Mouse (Mus musculus): ENCODE measurements at regions not wholly inside any gene's neighbourhood (a gene's known extent, or its start where the extent isn't known, plus 50 kb on each side); places are given as distances from the start of the nearest gene placed in this dataset.
A peak's percentile ranks its signal among the peaks of the same experiment; 100 is the strongest.
"Not testable (repeated sequence)": the region's sequence is repeated elsewhere in the genome, so short reads cannot be mapped to it uniquely, and the experiment has no call there.

- DNase-seq (ENCODE audit: low spot score in 2 of 2) = no peak
Observed at GRCm38 (mm10) chr2:107869304-107869958, 579.0 kb downstream of the Kcna4 start.

- no peak for DNase-seq (ENCODE audit: low spot score in 2 of 2)
Observed at GRCm38 (mm10) chr2:107879663-107880062, 589.2 kb downstream of the Kcna4 start.

GRCm38 (mm10) chr2:107886063-107886762, 595.8 kb downstream of the Kcna4 start:
- no peak for DNase-seq (ENCODE audit: low spot score in 2 of 2)

GRCm38 (mm10) chr2:107888245-107888644, 597.8 kb downstream of the Kcna4 start:
- DNase-seq (ENCODE audit: low spot score in 2 of 2) = no peak

GRCm38 (mm10) chr2:107925116-107925515, 634.7 kb downstream of the Kcna4 start:
- no peak for DNase-seq (ENCODE audit: low spot score in 2 of 2)

GRCm38 (mm10) chr2:107926606-107927005, 636.2 kb downstream of the Kcna4 start:
- no peak for DNase-seq (ENCODE audit: low spot score in 2 of 2)

- no peak for DNase-seq (ENCODE audit: low spot score in 2 of 2)
Observed at GRCm38 (mm10) chr2:107935336-107935735, 644.9 kb downstream of the Kcna4 start.

GRCm38 (mm10) chr2:107935775-107936174, 645.3 kb downstream of the Kcna4 start:
- DNase-seq (ENCODE audit: low spot score in 2 of 2) = no peak

GRCm38 (mm10) chr2:107941374-107941773, 650.9 kb downstream of the Kcna4 start:
- DNase-seq (ENCODE audit: low spot score in 2 of 2) = no peak

GRCm38 (mm10) chr2:107945837-107946451, 655.5 kb downstream of the Kcna4 start:
- peak in 1 of 2 experiments; percentile 9 for DNase-seq (ENCODE audit: low spot score in 2 of 2)

- DNase-seq (ENCODE audit: low spot score in 2 of 2) = not testable (repeated sequence)
Observed at GRCm38 (mm10) chr2:107955608-107956127, 665.2 kb downstream of the Kcna4 start.

GRCm38 (mm10) chr2:107963921-107964320, 673.5 kb downstream of the Kcna4 start:
- not testable (repeated sequence) for DNase-seq (ENCODE audit: low spot score in 2 of 2)

GRCm38 (mm10) chr2:107964841-107965240, 674.4 kb downstream of the Kcna4 start:
- no peak for DNase-seq (ENCODE audit: low spot score in 2 of 2)

GRCm38 (mm10) chr2:107965336-107966306, 675.2 kb downstream of the Kcna4 start:
- no peak for DNase-seq (ENCODE audit: low spot score in 2 of 2)

- no peak for DNase-seq (ENCODE audit: low spot score in 2 of 2)
Observed at GRCm38 (mm10) chr2:107968526-107968925, 678.1 kb downstream of the Kcna4 start.

GRCm38 (mm10) chr2:107969526-107969925, 679.1 kb downstream of the Kcna4 start:
- no peak for DNase-seq (ENCODE audit: low spot score in 2 of 2)

GRCm38 (mm10) chr2:107973528-107973927, 683.1 kb downstream of the Kcna4 start:
- no peak for DNase-seq (ENCODE audit: low spot score in 2 of 2)

- no peak for DNase-seq (ENCODE audit: low spot score in 2 of 2)
Observed at GRCm38 (mm10) chr2:107994831-107995230, 704.4 kb downstream of the Kcna4 start.

- no peak for DNase-seq (ENCODE audit: low spot score in 2 of 2)
Observed at GRCm38 (mm10) chr2:108011534-108011933, 721.1 kb downstream of the Kcna4 start.

- no peak for DNase-seq (ENCODE audit: low spot score in 2 of 2)
Observed at GRCm38 (mm10) chr2:108023206-108023605, 732.8 kb downstream of the Kcna4 start.

GRCm38 (mm10) chr2:108030657-108031056, 740.2 kb downstream of the Kcna4 start:
- DNase-seq (ENCODE audit: low spot score in 2 of 2) = no peak

All from frontal cortex, postnatal 25 days (tissue).